Mouse (Mus musculus) liver, embryonic 14.5 days (tissue): ENCODE measurements at regions not wholly inside any gene's neighbourhood (a gene's known extent, or its start where the extent isn't known, plus 50 kb on each side); places are given as distances from the start of the nearest gene placed in this dataset.

ENCODE experiments used
- ATAC-seq: fragments of 200-750 bp; cut with Nextera tagmentation; 2 replicates; pipeline ENCODE4 v1.8.0; 2017; ENCODE audit warnings: moderate number of reproducible peaks, mild to moderate bottlenecking, moderate library complexity; ENCODE audit not compliant: insufficient read depth
- DNase-seq, 3 experiments: peaks; one replicate each; pipeline ENCODE4 v3.0.0-alpha.2; 2012 to 2013; ENCODE audit warnings: low read depth in 3 of 3, low spot score in 3 of 3
- H3K27ac ChIP-seq: fragments of 300-500 bp; sonication (generic); 2 replicates; pipeline ENCODE4 v1.5.1; 2014; ENCODE audit warnings: moderate library complexity, mild to moderate bottlenecking, control low read depth, inconsistent platforms
- H3K27me3 ChIP-seq: fragments of 300-500 bp; sonication (generic); 2 replicates; pipeline ENCODE4 v1.6.1; 2014; ENCODE audit warnings: mild to moderate bottlenecking, low read length, moderate library complexity; ENCODE audit not compliant: control insufficient read depth, insufficient read depth
- H3K36me3 ChIP-seq: fragments of 300-500 bp; sonication (generic); replicated peaks from 2 replicates; pipeline ENCODE4 v1.6.1; 2014; ENCODE audit warnings: low read depth; ENCODE audit not compliant: control insufficient read depth, insufficient read depth
- H3K4me1 ChIP-seq, 2 experiments: fragments of 200-500 bp in 1 of 2; fragments of 300-500 bp in 1 of 2; sonication (generic) in 1 of 2; replicated peaks; 2 replicates each; pipeline ENCODE4 v1.6.1; 2012 to 2014; ENCODE audit warnings: antibody characterized with exemption in 1 of 2, inconsistent platforms in 1 of 2, low read length in 1 of 2; ENCODE audit not compliant: control insufficient read depth in 2 of 2, insufficient read depth in 2 of 2
- H3K4me2 ChIP-seq: fragments of 300-500 bp; sonication (generic); 2 replicates; pipeline ENCODE4 v1.6.1; 2014; ENCODE audit warnings: low read depth, mild to moderate bottlenecking, control low read depth, moderate library complexity
- H3K4me3 ChIP-seq, 2 experiments: fragments of 200-500 bp in 1 of 2; fragments of 300-500 bp in 1 of 2; sonication (generic) in 1 of 2; 2 replicates each; pipeline ENCODE4 v1.5.1; 2012 to 2014; ENCODE audit warnings: low read depth in 2 of 2, low read length in 2 of 2, mild to moderate bottlenecking in 2 of 2, control low read depth in 1 of 2, inconsistent platforms in 1 of 2, moderate library complexity in 1 of 2; ENCODE audit not compliant: insufficient read depth in 1 of 2
- H3K9ac ChIP-seq: fragments of 300-500 bp; sonication (generic); replicated peaks from 2 replicates; pipeline ENCODE4 v1.6.1; 2014; ENCODE audit warnings: mild to moderate bottlenecking, control low read depth, moderate library complexity
- H3K9me3 ChIP-seq: fragments of 300-500 bp; sonication (generic); 2 replicates; pipeline ENCODE4 v1.6.1; 2016; ENCODE audit warnings: low read length, mixed read lengths; ENCODE audit not compliant: control insufficient read depth
- CTCF ChIP-seq: IDR thresholded peaks from 2 replicates; pipeline ENCODE4 v1.5.1; 2016; ENCODE audit warnings: antibody characterized with exemption, low read depth, control low read depth
- EP300 ChIP-seq: IDR thresholded peaks from 2 replicates; pipeline ENCODE4 v1.6.1; 2016; ENCODE audit warnings: antibody characterized with exemption, low read depth
- WGBS: fragments of 180-500 bp; shearing (Covaris S2); extraction: QIAGEN DNeasy Blood & Tissue Kit; methylation state at CpG from one replicate; pipeline ENCODE4 v1.1.7; 2014; ENCODE audit not compliant: insufficient replicate concordance; 5-methylcytosine and 5-hydroxymethylcytosine counted together

- Histone ChIP-seq H3K4me1 (peaks cover 3 to 13% of the 10 kb centered on the region in 2 experiments), H3K9me3 (no peaks in the 10 kb centered on the region), H3K36me3 (no peaks in the 10 kb centered on the region), H3K4me2 (no peak overlapping the region), H3K27ac (no peak overlapping the region), H3K4me3 (no peak overlapping the region), H3K27me3 (no peaks in the 10 kb centered on the region), H3K9ac (no peak overlapping the region)
- WGBS = 31% methylated on average over 7 of the region's 7 CpGs
- DNase-seq = no peak
- no peak for TF ChIP-seq CTCF
- no peak for TF ChIP-seq EP300
- no peak for ATAC-seq
Observed at GRCm38 (mm10) chr5:75756168-75756567, 181.5 kb downstream of the Kit start.

GRCm38 (mm10) chr5:75754356-75754755 is 179.6 kb downstream of the Kit start:
- Histone ChIP-seq H3K27me3 (no peaks in the 10 kb centered on the region), H3K9ac (no peak overlapping the region), H3K4me2 (no peak overlapping the region), H3K4me1 (peaks cover 0 to 6% of the 10 kb centered on the region in 2 experiments; a peak in 2 of 4 replicates), H3K36me3 (no peaks in the 10 kb centered on the region), H3K27ac (no peak overlapping the region), H3K9me3 (no peaks in the 10 kb centered on the region), H3K4me3 (no peak overlapping the region)
- WGBS = 67% methylated on average over 7 of the region's 7 CpGs
- ATAC-seq = no peak
- TF ChIP-seq CTCF = no peak
- no peak for TF ChIP-seq EP300
- no peak for DNase-seq

- Histone ChIP-seq H3K9ac (no peak overlapping the region), H3K4me1 (peaks cover 0 to 7% of the 10 kb centered on the region in 2 experiments; a peak in 3 of 4 replicates), H3K4me2 (no peak overlapping the region), H3K9me3 (no peaks in the 10 kb centered on the region), H3K27ac (no peak overlapping the region), H3K27me3 (no peaks in the 10 kb centered on the region), H3K4me3 (no peak overlapping the region), H3K36me3 (no peaks in the 10 kb centered on the region)
- no peak for DNase-seq
- TF ChIP-seq CTCF = no peak
- TF ChIP-seq EP300 = no peak
- ATAC-seq = no peak
- 65% methylated on average over 9 of the region's 9 CpGs for WGBS
Observed at GRCm38 (mm10) chr5:75745311-75745710, 170.6 kb downstream of the Kit start.

GRCm38 (mm10) chr5:75744475-75745045 is 169.8 kb downstream of the Kit start:
- no peak overlapping the region for H3K4me3 ChIP-seq
- no peaks in the 10 kb centered on the region for H3K27me3 ChIP-seq
- TF ChIP-seq EP300 = peak; percentile 61
- TF ChIP-seq CTCF = no peak
- WGBS = 3% methylated on average over 6 of the region's 6 CpGs
- no peak overlapping the region for H3K9ac ChIP-seq
- H3K4me2 ChIP-seq = no peak overlapping the region
- peaks cover 0 to 7% of the 10 kb centered on the region in 2 experiments; a peak in 3 of 4 replicates for H3K4me1 ChIP-seq
- H3K9me3 ChIP-seq = no peaks in the 10 kb centered on the region
- no peaks in the 10 kb centered on the region for H3K36me3 ChIP-seq
- ATAC-seq = peak; percentile 41; the same call in 1 of the 2 replicates
- DNase-seq = no peak
- H3K27ac ChIP-seq = no peak overlapping the region

- H3K4me1 ChIP-seq = peaks cover 0 to 3% of the 10 kb centered on the region in 2 experiments; a peak in 1 of 4 replicates
- H3K27me3 ChIP-seq = no peaks in the 10 kb centered on the region
- 78% methylated on average over 8 of the region's 8 CpGs for WGBS
- ATAC-seq = no peak
- TF ChIP-seq EP300 = no peak
- TF ChIP-seq CTCF = no peak
- H3K36me3 ChIP-seq = no peaks in the 10 kb centered on the region
- no peak overlapping the region for H3K4me2 ChIP-seq
- no peak overlapping the region for H3K9ac ChIP-seq
- no peak overlapping the region for H3K27ac ChIP-seq
- DNase-seq = no peak
- no peak overlapping the region for H3K4me3 ChIP-seq
- H3K9me3 ChIP-seq = no peaks in the 10 kb centered on the region
Observed at GRCm38 (mm10) chr5:75739336-75739735, 164.6 kb downstream of the Kit start.
